Mouse (Mus musculus): ENCODE data around the gene Cyyr1. TPM values are rescaled to one million over a fixed set of nuclear protein-coding genes. Genes with fewer than 3 reads are reported as not detected.
"Not testable (repeated sequence)": the region's sequence is repeated elsewhere in the genome, so short reads cannot be mapped to it uniquely, and the experiment has no call there.

Gene Cyyr1
- not detected in 2 replicates for polyA plus RNA-seq (2012)

DNA sequence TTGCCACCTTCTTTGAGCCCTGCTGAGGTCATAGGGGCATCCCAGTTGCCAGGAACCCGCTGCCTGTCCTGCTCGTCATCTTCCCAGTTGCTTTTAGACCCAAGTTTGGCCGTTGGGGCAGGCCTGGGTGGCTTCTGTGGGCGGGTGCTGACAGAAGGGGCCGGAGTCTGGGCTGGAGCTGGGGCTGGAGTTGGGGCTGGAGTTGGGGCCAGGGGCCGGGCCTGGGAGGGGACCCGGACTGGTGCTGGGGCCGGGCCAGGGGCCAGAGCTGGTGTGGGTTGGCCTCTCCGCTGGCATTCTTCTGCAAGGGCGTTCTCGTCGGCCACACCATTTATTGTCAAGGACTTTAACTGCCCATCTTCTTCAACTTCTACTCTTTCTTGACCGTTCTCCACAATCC, at the start of gene Cyyr1:
TSS of gene Cyyr1 (minus strand) at position 101 of the 400 bp plus-strand sequence.
- H3K4me1 ChIP-seq (ENCODE audit: control insufficient read depth); H3K9me3 ChIP-seq (ENCODE audit: control insufficient read depth, low read length); H3K36me3 ChIP-seq (ENCODE audit: control insufficient read depth); H3K4me3 ChIP-seq (replicated peaks); H3K27me3 ChIP-seq (ENCODE audit: control insufficient read depth): not testable (repeated sequence)

DNA sequence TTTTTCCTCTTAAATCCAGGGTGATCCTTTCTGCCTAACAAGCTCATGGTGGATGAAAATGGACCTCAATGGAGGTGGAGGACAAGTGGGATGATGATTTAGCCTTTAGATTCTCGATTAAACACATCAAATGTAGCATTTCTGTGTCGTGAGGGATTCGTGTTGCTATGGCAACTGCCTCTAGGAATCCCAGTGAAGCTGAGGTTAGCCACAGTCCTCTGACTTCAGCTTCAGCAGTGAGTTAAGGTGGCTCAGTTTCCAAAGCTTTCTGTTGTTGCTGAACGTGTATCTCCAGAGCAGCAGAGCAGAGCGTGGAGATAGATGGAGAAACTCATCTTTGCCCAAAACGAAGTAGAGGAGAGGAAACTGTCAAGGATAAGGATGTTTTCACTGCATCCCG, 35.6 kb upstream of the Cyyr1 start:
- H3K27me3 ChIP-seq (ENCODE audit: control insufficient read depth) = no peaks in the 10 kb centered on the region
- TF ChIP-seq TAL1 (IDR thresholded peaks at IDR 0.05; ENCODE audit: low read length) = no peak
- TF ChIP-seq GATA1 (IDR thresholded peaks at IDR 0.05; ENCODE audit: low read length) = no peak

GRCm38 (mm10) chr16:85587573-85588226, 34.5 kb upstream of the Cyyr1 start:
- no peaks in the 10 kb centered on the region for H3K36me3 ChIP-seq (ENCODE audit: control insufficient read depth)
- H3K4me1 ChIP-seq (ENCODE audit: control insufficient read depth) = no peaks in the 10 kb centered on the region
- H3K27me3 ChIP-seq (ENCODE audit: control insufficient read depth) = no peaks in the 10 kb centered on the region
- H3K9me3 ChIP-seq (ENCODE audit: control insufficient read depth, low read length) = peaks cover 2% of the 10 kb centered on the region; the same call in 1 of the 2 replicates
- no peak overlapping the region for H3K4me3 ChIP-seq (replicated peaks)
- no peak for TF ChIP-seq TAL1 (IDR thresholded peaks at IDR 0.05; ENCODE audit: low read length)
- TF ChIP-seq GATA1 (IDR thresholded peaks at IDR 0.05; ENCODE audit: low read length) = no peak

More for the DNA sequence above, 35.6 kb upstream of the Cyyr1 start:
- no peaks in the 10 kb centered on the region for H3K4me1 ChIP-seq (ENCODE audit: control insufficient read depth)
- peaks cover under 1% of the 10 kb centered on the region; the same call in 1 of the 2 replicates for H3K9me3 ChIP-seq (ENCODE audit: control insufficient read depth, low read length)
- H3K36me3 ChIP-seq (ENCODE audit: control insufficient read depth) = no peaks in the 10 kb centered on the region
- H3K4me3 ChIP-seq (replicated peaks) = no peak overlapping the region

- no peaks in the 10 kb centered on the region; the same call in 1 of the 2 replicates for H3K9me3 ChIP-seq (ENCODE audit: control insufficient read depth, low read length)
- no peak for TF ChIP-seq GATA1 (IDR thresholded peaks at IDR 0.05; ENCODE audit: low read length)
- no peak for TF ChIP-seq TAL1 (IDR thresholded peaks at IDR 0.05; ENCODE audit: low read length)
- H3K36me3 ChIP-seq (ENCODE audit: control insufficient read depth) = no peaks in the 10 kb centered on the region
- no peaks in the 10 kb centered on the region for H3K4me1 ChIP-seq (ENCODE audit: control insufficient read depth)
- H3K4me3 ChIP-seq (replicated peaks) = no peak overlapping the region
- H3K27me3 ChIP-seq (ENCODE audit: control insufficient read depth) = no peaks in the 10 kb centered on the region
Measured at GRCm38 (mm10) chr16:85566474-85566873, 13.3 kb upstream of the Cyyr1 start.

DNA sequence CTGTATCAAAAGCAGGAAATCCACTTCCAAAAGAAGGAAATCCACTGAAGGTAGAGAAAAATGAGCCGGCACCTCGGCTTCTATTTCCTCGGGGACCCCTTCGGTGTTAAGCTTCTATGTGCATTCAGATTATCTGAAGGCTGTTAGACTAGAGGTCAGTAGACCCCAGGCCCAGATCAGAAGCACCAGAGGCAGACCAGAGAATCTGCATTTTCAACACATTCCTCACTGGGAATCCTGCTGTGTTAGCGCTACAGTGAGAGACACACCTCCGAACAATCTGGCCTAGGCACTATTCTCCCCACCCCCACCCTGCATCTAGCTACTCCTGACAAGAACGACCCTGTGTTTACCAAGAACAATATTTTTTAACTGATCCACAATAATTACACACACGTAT, 641 bp upstream of the Cyyr1 start:
- TF ChIP-seq TAL1 (IDR thresholded peaks at IDR 0.05; ENCODE audit: low read length) (no peak), GATA1 (IDR thresholded peaks at IDR 0.05; ENCODE audit: low read length) (no peak)
- no peaks in the 10 kb centered on the region for H3K36me3 ChIP-seq (ENCODE audit: control insufficient read depth)
- no peaks in the 10 kb centered on the region for H3K9me3 ChIP-seq (ENCODE audit: control insufficient read depth, low read length)
- H3K4me3 ChIP-seq (replicated peaks) = no peak overlapping the region
- H3K4me1 ChIP-seq (ENCODE audit: control insufficient read depth) = no peaks in the 10 kb centered on the region
- peaks cover 7% of the 10 kb centered on the region for H3K27me3 ChIP-seq (ENCODE audit: control insufficient read depth)

- not testable (repeated sequence) for H3K36me3 ChIP-seq (ENCODE audit: control insufficient read depth); H3K4me1 ChIP-seq (ENCODE audit: control insufficient read depth); H3K27me3 ChIP-seq (ENCODE audit: control insufficient read depth); H3K9me3 ChIP-seq (ENCODE audit: control insufficient read depth, low read length); H3K4me3 ChIP-seq (replicated peaks)
Measured at GRCm38 (mm10) chr16:85551976-85552375, 1.2 kb downstream of the Cyyr1 start.

- no peak overlapping the region for H3K4me3 ChIP-seq (replicated peaks)
- no peaks in the 10 kb centered on the region for H3K36me3 ChIP-seq (ENCODE audit: control insufficient read depth)
- TF ChIP-seq TAL1 (IDR thresholded peaks at IDR 0.05; ENCODE audit: low read length) = no peak
- TF ChIP-seq GATA1 (IDR thresholded peaks at IDR 0.05; ENCODE audit: low read length) = no peak
- H3K27me3 ChIP-seq (ENCODE audit: control insufficient read depth) = peaks cover 7% of the 10 kb centered on the region
- H3K9me3 ChIP-seq (ENCODE audit: control insufficient read depth, low read length) = no peaks in the 10 kb centered on the region
- H3K4me1 ChIP-seq (ENCODE audit: control insufficient read depth) = no peaks in the 10 kb centered on the region
Measured at GRCm38 (mm10) chr16:85549971-85550567, 3.1 kb downstream of the Cyyr1 start.

- TF ChIP-seq TAL1 (IDR thresholded peaks at IDR 0.05; ENCODE audit: low read length) (no peak), GATA1 (IDR thresholded peaks at IDR 0.05; ENCODE audit: low read length) (no peak)
- H3K9me3 ChIP-seq (ENCODE audit: control insufficient read depth, low read length) = no peaks in the 10 kb centered on the region; the same call in 1 of the 2 replicates
Measured at GRCm38 (mm10) chr16:85546519-85546918, 6.7 kb downstream of the Cyyr1 start.

DNA sequence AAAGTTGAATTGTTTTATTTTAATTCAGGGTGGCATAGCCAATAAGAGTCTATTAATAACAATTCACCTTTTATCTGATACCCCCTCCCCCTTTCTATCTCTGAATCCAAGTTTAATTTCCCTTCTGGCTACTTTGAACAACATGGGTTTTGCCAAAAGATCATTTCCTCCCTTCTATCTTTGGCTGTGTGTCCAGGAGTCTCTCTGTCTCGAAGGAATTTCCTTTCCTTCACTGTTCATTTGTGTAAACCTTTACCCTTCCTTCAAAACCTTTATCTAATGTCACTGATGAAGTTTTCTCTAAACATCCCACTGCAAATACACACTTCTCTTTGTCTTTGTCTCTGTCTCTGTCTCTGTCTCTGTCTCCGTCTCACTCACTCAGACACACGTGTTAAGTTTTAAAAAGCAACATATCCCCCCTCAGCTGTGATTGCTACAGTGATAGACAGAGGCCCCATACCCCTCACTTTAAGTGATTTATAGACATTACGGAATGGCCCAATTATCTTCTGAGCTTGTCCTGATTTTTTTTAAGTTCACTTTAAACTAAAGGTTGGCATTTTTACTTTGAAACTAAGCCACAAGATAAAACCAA, 11.4 kb downstream of the Cyyr1 start:
- Histone ChIP-seq H3K36me3 (ENCODE audit: control insufficient read depth) (no peaks in the 10 kb centered on the region), H3K4me1 (ENCODE audit: control insufficient read depth) (no peaks in the 10 kb centered on the region), H3K27me3 (ENCODE audit: control insufficient read depth) (no peaks in the 10 kb centered on the region), H3K9me3 (ENCODE audit: control insufficient read depth, low read length) (no peaks in the 10 kb centered on the region; the same call in 1 of the 2 replicates), H3K4me3 (replicated peaks) (no peak overlapping the region)
- TF ChIP-seq TAL1 (IDR thresholded peaks at IDR 0.05; ENCODE audit: low read length) (no peak), GATA1 (IDR thresholded peaks at IDR 0.05; ENCODE audit: low read length) (no peak)

More at GRCm38 (mm10) chr16:85546519-85546918, 6.7 kb downstream of the Cyyr1 start:
- Histone ChIP-seq H3K36me3 (ENCODE audit: control insufficient read depth) (no peaks in the 10 kb centered on the region), H3K4me1 (ENCODE audit: control insufficient read depth) (no peaks in the 10 kb centered on the region), H3K27me3 (ENCODE audit: control insufficient read depth) (peaks cover 7% of the 10 kb centered on the region), H3K4me3 (replicated peaks) (no peak overlapping the region)
